Mouse (Mus musculus) myocyte (in vitro differentiated cells): ENCODE measurements around the gene Rabepk.

Experiments
- CEBPB ChIP-seq: IDR thresholded peaks from 2 replicates; pipeline ENCODE4 v1.6.1; 2011; ENCODE audit warnings: mild to moderate bottlenecking, moderate library complexity; ENCODE audit not compliant: poor library complexity, insufficient read depth, severe bottlenecking
- POLR2A ChIP-seq: IDR thresholded peaks from one replicate; pipeline ENCODE4 v1.6.1; 2011; ENCODE audit warnings: low read depth, mild to moderate bottlenecking, control low read depth, moderate library complexity; ENCODE audit not compliant: insufficient read length
- SRF ChIP-seq: IDR thresholded peaks from one replicate; pipeline ENCODE4 v1.6.1; 2011; ENCODE audit warnings: low read depth; ENCODE audit not compliant: control insufficient read depth, insufficient read length
- TCF12 ChIP-seq: IDR thresholded peaks from one replicate; pipeline ENCODE4 v1.6.1; 2011; ENCODE audit warnings: mild to moderate bottlenecking, control low read depth; ENCODE audit not compliant: poor library complexity, insufficient read depth, severe bottlenecking
- TCF3 ChIP-seq: IDR thresholded peaks from one replicate; pipeline ENCODE4 v1.6.1; 2011; ENCODE audit warnings: low read depth, control low read depth; ENCODE audit not compliant: insufficient read length

GRCm38 (mm10) chr2:34790282-34790681, 9.4 kb downstream of the Rabepk start:
- TF ChIP-seq POLR2A (no peak), TCF3 (no peak), SRF (no peak), TCF12 (no peak), CEBPB (no peak)
